Mouse (Mus musculus) spleen, adult 12 weeks (tissue): Measurements from ENCODE around the gene Arhgef6.
A peak's percentile ranks its signal among the peaks of the same experiment; 100 is the strongest.

Source experiments
- DNase-seq: peaks from one replicate; pipeline ENCODE4 v3.0.0; 2022; ENCODE audit warnings: low spot score

The Arhgef6 gene

DNA sequence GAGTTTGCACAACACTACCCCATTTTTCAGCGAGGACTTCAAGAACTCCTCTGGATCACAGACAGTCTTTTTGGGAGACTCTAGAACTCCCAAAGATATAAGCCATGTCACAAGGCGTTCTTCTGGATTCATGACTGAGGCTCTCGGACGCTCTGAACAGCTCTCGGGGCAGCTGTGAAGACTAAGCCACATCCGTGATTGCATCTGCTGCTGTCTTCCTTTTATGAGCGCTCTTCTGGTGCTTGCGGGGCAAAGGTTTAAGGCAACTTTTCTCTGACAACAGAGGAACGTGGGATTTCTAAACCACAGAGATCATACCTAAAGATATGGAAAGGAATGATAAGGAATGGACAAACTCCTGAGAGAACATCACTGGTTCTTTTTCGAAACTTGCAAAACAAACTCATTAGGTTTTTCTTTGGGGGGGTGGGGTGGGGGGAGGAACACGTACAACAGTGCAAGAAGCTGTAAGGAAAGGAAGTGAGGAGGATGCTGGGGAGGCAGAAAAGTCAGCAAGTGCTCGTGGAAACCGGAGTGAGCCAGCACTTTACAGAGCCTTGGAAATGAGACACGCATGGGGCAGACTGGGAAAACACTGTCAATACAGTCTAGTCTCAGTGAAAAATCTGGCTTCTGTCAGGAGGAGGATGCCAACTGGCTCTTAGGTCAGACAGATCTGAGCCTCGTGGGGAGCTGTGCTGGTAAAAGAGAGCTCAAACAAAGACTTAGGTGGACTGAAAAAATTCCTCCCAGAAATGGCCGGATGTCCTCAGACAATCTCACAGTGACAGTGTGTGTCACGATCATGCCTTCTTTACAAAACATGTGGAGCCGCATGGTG lies at the start of gene Arhgef6:
Gene Arhgef6 (minus strand): TSS at position 359 of the 841 bp plus-strand sequence.
- DNase-seq = no peak

DNA sequence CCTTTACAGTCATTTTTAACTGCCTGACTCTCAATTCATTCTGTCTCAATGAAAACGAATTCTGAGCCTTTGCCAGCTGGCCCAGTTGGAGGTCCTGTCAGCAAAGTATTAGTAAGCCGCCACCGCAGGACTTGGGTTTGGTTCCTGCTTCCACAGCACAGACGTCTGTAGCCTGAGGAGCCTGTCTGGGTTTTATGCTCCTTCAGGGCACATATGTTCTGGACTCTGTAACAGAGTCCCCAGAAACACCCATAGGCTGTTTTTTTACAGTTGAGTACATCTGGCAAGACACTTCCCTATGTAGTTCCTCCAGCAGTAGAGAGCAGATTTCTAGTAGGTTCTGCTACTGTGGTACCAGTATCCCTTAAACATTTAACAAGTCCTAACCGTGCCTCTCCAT lies 42.4 kb upstream of the Arhgef6 start:
- DNase-seq = no peak

DNA sequence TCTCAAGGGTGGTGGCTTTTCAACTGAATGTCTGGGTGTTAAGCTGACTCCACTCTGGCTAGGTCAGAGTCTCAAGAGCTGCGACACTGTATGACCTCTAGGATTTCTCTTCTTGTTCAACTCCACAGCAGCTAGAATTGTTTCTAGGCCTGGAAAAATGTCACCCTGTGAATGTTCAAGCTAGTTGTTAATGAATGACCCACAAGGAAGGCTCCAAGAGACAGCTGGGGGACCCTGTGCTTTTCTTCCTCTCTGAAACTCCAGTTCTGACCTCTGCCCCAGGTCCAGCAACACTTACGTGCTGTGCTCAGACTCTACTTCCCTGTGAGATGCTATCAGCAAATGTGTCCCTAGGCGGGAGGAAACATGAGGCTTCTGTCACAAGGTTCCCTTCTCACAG lies 40.0 kb upstream of the Arhgef6 start:
- no peak for DNase-seq

DNA sequence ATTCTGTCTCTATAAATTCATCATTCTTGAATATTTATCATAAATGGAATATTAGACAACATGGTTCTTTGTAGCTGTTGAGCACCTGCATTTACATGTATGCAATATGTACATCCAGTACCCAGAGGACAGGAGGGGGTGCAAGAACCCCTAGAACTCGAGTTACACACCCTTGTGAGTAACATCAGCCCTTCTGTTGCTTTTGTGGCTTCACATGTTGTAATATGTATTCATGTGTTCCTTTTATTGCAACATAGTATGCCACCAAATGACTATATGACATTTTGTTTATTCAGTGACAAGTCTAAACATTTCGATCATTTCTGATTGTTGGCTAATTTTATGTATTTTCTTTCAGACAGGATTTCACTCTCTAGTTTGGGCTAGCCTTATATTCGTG lies 38.6 kb upstream of the Arhgef6 start:
- DNase-seq = no peak

DNA sequence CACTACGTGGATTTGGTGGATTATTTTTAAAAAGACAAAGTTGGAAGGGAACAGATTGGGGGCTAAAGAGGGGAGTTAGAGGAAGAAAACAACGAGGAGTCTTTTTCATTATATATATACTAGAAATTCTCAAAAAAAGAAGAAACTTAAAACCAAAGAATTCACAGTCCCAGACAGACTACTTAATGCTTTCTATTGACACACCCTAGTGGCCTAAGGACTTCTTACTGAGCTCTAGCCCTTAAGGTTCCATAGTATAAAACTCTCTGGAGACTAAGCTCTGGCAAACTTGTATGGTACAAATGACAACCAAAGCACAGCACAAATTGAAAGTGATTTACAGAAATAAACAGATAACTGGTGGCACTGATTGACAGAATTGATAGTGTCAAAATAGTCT lies 35.5 kb upstream of the Arhgef6 start:
- DNase-seq = no peak

DNA sequence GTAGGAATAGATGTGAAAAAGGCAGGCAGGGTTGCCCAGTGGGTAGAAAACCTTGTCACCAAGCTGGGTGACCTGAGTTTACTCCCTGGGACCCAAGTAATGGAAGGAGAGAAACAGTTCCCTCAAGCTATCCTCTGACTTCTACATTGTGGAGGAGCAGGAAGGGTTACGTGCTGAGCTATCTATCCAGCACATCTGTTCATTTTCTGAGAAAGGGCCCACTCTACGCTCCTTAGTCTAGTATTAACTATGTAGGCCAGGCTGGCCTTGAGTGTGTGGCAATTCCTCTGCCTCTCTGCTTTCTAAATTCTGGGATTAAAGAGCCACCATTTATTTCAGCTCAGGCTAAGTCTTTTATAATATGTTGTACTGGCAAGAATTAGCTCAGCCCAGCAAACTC lies 35.0 kb upstream of the Arhgef6 start:
- DNase-seq = no peak

DNA sequence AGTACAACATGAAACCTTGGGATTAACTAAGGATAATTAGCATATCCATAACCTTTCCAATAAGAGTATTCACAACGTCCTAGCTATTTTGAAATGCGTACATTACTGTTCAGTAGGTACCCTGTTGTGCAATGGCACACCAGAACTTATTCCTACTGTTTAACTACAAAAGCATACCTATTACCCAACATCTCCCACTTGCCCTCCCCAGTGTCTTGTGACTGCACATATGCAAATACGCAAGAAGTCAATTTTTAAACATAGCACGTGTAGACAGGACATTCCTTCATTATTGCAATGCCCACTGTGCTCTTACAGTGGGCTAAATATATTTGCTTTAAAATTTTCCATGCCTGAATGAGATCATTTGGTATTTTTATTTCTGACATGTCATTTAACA lies 34.4 kb upstream of the Arhgef6 start:
- DNase-seq = no peak

DNA sequence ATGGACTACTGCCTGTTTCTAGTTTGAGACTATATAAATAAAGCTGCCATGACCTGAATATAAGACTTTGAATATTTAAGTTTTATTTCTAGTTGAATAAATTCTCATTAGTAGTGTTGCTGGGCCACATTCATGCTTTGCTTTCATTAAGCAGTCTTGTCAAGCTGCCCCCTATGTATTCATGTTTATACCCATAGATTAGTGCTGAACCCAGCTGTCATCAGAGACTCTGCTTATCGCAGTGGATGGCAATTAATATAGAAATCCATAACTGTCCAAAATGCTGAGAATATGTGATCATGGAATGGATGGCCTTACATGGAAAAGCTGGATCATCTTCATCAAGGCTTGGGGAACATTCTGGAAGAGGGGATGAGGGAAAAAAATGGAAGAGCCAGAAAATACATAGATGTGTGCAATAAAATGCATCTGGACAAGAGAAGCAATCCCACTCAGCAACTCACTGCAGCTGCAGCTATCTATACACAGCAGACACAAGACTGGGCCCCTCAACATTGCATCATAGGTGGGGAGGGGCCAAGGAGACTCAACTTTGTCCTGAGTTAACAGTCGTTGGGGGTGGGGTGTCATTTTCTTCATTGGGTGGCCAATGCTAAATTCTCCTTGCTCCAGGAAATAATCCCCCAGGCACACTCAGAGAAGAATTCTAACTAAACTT lies 26.5 kb upstream of the Arhgef6 start:
- no peak for DNase-seq

DNA sequence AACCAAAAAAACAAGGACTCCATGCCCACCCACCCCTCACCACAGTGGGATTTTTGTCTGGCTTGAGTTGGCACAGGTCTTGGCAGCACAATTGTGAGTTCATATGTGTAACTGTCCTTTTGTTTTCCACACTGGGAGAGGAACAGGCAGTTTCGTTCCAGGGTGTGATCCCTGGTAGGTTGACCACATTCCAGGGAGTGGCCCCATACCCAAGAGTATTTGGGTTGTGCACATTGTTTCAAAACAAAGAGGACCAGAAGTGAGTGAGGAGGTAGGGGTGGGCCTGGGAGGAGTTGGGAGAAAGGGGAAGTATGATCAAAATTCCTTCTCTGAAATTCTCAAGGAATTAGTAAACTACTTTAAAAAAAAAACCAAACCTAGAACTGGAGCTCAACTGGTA lies 20.8 kb upstream of the Arhgef6 start:
- DNase-seq = no peak

DNA sequence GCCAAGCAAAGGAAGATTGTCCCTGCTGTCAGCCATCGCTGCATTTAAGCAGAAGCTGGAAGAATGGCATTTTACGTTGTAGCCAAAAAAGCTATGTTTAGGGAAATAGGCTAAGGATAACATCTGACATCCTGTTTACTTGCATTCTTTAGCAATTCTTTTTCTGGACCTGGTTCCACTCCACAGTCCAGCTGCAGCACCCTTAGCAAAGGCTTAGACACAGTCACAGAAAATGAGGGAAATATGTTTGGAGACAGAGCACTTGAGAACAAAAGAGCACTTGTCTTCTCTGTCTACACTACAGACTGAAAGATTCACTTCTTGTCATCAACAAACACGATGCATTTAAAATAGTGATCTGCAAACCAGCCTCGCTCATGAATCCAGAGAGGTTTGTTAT lies 691 bp upstream of the Arhgef6 start:
- no peak for DNase-seq

DNA sequence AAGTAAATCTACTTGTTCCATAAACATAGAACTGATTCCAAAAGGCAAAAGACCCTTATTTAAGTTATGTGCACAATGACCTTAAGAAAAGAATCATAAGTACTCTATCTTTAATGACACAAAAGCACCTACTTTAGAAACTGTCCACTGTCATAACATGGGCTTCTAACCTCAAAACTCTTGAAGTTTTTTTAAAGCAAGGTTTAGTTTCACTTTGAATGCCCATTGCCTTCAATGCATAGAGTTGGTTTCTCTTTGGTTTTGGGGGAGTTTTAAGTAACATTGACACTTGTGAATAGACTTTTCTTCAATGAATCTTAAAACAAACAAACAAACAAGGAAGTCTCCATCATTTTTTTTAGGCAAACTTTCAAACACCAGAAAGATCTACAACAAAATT lies 947 bp downstream of the Arhgef6 start:
- DNase-seq = no peak

DNA sequence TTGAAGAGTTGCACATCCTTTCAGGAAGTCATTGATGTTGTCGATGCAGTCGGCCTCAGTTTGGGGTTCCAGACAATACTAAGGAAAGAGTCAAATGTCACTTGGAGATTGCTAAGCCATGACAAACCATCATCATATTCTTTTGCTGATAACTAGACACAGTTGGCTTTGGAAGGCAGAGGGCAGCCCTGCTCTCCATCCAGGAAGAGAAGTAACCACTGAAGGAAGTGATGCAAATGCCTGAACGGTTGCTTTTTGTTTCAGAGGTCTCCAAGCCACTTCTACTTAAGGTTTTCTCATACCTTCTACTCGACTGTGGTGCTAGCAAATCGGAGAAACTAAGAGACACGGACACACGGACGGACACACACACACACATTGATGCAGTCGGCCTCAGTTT lies 1.6 kb downstream of the Arhgef6 start:
- DNase-seq = no peak

DNA sequence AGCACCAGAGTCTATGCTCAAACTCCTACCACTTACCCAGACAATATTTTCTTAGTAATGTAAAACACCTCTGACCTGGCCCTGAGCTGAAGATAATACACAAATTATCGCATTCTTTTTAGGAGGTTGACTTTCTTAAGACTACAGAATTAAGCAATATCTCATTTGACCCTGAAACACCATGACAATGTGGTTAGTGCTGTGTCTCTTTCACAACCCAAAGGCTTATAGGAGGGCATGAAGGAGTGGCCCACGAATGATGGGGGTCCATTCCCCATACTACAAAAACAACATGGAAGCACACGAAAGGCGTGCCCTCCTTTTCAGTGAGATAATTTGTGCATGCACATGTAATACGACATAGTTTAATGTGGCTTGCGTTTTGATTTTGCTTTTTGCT lies 3.2 kb downstream of the Arhgef6 start:
- no peak for DNase-seq

DNA sequence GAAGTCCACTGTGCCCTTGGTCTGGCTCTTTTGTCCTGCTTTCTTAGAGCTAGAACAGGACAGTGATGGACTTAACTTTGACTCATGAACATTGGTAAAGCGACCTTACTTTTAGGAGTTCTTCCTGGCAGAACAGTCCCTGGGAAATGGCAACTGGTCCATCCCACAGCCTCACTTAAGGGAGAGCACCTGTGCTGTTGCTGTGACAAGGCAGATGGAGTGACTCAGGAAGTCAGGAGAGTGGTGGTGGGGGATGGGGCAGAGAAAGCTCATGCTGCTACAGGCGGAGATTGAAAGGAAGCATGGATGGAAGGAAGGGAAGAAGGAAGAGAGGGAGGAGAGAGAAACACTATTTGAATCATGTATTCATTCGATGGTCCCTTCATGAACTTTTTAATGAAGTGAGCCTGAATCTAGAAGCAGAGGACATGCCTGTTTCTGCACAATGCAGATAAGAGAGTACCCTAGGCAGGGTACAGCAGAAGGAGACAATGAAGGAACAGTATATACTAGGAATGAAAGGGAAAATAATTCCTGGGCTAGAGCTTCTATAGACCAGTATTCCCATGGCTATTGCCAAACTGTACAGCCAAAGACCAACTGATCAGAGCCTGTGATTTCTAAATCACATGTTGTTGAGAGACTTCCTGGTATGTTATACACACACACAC lies 10.7 kb downstream of the Arhgef6 start:
- DNase-seq = no peak

DNA sequence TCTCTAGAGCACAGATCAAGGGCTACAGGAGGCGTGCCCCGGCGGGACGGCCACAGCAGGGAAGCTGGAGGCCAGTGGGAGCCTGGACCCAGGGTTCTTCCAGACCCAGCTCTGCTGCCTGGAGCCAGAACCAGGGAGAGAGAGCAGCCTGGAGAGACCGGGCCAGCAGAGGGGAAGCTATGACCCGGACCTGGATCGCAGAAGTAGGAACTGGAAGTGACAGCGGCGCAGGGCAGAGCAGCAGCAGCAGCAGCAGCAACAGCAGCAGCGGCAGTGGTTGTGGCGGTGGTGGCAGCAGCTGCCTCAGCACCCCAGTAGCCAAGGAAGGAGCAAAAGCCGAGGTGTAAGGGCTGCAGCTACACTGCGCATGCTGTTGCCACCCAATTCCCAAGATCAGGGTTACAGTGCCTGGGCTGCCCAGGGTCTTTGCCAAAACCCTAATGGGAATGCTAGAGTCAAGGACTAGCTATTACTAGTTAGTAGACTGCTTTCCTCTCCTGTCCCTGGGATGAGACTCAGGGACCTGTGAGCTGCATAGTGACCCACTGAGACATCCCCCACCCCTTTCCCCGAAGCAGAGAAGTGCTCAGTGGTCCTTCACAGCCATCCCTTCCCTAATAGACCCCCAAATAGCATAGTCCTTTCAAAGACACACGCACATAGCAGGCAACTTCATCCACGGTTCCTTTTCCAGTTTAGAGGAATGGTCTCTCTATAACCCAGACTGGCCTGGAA lies 11.9 kb downstream of the Arhgef6 start:
- DNase-seq = no peak

DNA sequence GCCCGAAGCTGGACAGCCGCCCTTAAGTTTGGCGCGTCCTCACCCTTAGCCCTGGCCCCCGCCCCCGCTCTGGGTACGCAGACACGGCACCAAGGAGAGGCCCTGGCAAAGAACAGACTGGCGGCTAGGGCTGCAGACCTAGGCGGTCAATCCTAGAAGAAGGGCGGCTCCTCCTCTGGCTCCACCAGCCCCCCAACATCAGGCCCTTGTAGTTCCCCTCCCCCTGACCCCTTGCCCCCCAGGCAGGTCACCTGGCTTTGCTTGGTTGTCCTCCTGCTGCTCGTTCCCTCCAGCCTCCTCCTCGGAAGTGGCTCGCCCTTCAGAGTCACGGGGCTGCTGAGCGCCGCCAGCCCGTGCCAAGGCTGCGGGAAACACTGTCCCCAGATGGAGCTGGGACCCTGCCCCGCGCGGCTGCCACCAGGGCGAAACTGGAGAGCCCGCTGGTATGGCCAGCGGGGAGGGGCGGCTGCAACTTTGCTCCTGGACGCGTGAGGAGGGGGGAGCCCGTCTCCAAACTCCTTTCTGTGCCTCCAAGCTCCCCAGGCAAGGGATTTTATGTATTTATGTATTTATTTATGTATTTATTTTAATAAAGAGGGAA lies 12.6 kb downstream of the Arhgef6 start:
- DNase-seq = no peak

DNA sequence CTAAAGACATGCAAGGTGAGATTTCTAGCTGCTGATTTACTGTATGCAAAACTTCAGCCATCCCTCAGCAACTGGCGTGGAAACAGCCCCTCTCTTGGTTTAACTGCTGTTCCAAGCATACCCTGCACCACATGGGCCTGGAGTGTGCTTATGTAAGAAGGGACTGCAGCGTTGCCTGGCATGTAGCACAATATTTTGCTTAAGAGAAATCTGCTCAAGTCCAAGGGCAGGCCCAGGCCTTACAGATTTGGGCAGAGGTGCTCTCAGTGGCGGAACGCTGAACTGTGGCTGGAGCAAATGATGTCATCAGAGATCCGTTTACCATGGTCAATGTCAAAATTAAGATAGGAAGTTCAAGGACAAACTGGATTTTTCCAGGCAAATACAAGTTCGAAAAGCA lies 13.6 kb downstream of the Arhgef6 start:
- no peak for DNase-seq

DNA sequence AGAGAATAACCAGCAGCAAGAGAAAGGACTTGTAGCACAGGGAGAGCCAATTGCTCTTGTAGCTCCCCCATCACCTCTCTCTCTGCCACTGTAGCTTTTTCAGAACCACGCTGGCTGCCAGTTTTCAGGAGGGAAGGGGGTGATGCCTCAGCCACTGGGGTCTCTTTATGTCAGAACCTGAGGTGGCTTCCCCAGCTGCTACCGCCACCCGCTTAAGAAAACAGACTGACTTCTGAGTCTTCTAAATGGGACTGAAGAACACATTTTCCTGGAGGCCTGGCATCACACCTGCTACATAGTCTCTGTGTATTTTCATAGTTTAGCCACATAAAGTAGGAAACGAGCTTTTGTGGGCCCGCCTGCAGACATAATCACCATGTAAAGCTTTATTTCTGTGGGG lies 26.5 kb downstream of the Arhgef6 start:
- DNase-seq = no peak

DNA sequence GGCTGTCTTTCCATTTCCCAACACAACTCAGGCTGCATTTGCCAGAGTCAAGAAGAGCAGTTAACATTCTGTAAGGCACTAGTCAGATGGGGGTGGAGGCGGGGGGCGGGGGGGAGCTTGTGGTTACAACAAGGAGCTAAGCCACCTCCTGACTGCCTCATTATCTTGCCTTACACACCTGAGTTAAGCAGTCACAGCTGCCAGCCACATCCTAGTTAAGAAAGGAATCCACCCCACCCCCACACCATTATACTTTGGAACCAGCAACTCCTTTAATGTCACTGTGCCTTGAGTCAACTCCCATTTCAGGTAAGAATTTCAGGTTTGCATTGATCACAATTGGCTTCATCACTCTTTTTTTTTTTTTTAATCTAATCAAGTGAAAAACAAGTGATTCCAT lies 28.5 kb downstream of the Arhgef6 start:
- DNase-seq = no peak

DNA sequence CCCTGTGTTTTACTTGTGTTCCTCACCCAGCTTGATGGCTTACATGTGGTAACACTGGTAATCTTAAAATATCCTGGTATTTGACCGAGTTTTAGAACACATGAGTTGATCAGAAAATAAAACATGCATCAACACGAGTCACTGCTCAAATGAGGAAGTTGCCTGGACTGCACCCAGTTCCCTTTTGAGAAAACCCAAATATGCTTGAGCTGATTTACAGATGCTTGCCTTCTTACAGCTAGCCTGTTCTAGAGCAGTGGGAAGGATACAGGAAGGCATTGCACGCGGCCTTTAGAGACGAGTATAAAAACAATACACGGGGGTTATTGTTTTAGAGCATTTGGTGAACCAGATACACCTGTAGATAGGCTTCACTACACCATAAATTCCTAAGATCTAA lies 31.8 kb downstream of the Arhgef6 start:
- DNase-seq = no peak

DNA sequence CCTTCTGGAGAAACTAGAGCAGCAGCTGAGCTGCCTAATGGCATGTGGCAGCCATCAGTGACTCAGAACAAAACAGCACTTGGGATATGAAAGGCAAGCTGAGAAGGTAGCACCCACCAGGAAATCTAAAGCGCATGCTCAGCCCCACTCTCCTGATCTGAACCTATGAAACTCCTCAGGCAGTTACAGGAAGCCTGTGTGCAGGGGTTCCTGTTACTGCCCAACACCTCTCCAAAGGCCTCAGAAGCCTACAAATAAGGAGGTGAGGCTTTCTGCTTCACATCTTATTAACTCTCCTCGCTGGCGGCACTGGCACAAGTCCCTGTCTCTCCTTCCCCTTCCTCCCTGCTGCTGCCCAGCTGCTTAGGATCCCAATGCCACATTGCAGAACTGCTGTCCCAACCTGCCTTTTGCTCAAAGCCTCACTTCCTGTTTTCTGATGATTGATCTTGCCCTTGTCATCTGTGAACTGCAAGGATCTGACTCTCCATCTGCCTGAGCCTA lies 33.7 kb downstream of the Arhgef6 start:
- DNase-seq = peak; percentile 11
